Mouse (Mus musculus) T-helper 17 cell (primary cell): ENCODE results near the gene Kcng1.

Experiments used
- in situ Hi-C, 2 experiments: fragments of 300-600 bp; cut with MboI, MseI; formaldehyde crosslinking; loops; 1 replicate in 1 of 2; 2 replicates in 1 of 2; pipeline ENCODE4 v1.15.1; 2025; ENCODE audit warnings: high pct_unique_total_duplicates in 2 of 2

Gene Kcng1

GRCm38 (mm10) chr2:168281582-168281981, at the start of gene Kcng1:
Gene Kcng1 (minus strand): TSS chr2:168281736.
- in situ Hi-C loops: no loop called here

- in situ Hi-C loops: no loop called here
These were observed 49.0 kb upstream of the Kcng1 start for GRCm38 (mm10) chr2:168330421-168331070.

GRCm38 (mm10) chr2:168321716-168322374, 40.3 kb upstream of the Kcng1 start:
- in situ Hi-C loops: no loop called here

DNA sequence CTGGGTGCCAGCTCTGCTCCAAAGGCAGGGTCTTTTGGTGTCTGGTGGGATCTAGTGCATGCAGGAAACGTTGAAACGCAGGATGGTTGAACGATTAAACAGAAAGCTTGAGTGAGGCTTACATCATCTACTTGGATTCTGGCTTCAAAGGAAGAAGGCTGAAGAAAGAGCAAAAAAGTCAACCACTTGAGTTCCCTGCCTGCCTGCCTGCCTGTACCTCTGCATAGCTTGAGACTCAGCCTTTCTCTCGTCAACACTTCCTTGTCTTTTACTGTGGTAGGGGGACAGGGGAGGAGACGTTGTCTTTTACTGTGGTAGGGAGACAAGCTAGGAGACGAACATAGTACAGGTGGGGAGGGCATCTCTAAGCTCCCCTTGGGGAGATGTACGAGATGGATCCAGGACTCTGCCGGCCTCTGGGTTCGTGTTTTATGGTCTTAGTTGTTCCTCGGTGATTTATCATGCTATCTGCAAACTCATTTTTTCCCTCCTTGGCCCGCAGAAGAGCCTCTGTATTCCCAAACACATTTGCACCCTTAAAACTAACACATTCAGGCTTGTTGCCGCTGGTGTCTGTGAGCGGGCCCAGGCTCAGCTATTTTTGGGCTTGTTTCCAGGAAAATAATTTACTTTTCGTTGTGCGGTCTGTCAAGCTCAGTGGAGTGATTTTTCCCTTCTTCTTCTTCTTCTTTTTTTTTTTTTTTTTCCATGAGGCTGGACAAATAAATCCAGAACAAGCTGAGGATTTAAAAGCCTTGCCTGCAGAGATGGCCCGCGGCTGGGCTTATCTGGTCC, 39.0 kb upstream of the Kcng1 start:
- in situ Hi-C loops: no loop called here

- in situ Hi-C loops: no loop called here
These were observed 33.3 kb upstream of the Kcng1 start for GRCm38 (mm10) chr2:168314646-168315446.

DNA sequence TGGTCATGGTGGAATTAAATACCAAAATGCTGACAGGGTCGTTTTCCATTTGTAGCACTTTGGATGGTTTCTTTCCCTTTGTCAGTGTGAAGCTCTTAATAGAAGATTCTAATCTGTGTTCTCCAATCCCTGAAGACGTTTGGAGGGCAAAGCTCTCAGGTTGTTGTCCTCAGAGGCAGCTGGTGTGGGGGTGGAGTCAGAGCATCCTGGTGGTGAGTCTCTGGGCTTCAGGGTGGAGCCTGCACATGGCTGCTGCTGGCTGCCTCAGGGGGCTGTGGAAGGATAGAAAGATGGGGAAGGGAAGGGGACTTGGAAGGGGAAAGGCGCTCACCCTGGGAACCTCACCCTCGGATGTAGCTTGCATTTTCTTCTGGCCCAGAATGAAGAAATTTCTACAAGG, 31.0 kb upstream of the Kcng1 start:
- in situ Hi-C loops: no loop called here

GRCm38 (mm10) chr2:168311006-168311405, 29.5 kb upstream of the Kcng1 start:
- in situ Hi-C loops: no loop called here

DNA sequence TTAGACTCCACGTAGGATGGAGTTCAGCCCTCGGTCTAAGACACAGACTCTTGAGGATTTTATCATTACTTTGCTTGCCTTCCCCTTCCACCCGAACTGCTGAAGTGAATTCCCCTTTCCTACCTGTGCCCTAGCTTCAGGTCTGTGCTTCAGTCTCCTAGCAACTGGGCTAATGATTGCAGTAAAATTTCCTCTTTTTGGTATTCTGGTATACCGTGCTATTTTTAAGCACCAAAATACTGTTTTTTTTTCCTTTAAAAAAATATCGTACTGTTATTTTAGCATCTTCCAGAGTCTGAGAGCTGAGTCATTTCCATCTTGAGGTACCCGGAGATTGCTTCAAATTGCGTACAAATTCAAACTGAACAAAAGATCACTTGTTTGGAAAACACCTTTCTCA, 27.4 kb upstream of the Kcng1 start:
- in situ Hi-C loops: no loop called here

DNA sequence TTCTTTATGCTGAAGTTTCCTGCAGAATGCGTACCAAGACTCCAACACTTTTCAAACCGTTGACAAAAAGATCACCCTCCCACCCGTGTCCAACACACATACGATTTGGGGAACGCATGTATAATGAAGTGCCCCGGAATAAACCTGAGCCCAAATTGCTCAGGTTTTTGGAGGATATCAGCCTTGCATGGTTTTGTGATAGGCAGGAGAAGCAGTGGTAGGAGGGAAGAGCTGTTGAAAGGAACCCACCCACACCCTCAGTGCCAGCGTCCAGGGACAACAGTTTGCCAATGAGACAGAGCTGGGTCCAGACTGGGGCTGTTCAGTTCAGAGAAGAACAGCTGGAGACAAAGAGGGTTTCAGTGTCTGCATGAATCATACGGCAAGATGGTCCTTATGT, 18.1 kb upstream of the Kcng1 start:
- in situ Hi-C loops: no loop called here

DNA sequence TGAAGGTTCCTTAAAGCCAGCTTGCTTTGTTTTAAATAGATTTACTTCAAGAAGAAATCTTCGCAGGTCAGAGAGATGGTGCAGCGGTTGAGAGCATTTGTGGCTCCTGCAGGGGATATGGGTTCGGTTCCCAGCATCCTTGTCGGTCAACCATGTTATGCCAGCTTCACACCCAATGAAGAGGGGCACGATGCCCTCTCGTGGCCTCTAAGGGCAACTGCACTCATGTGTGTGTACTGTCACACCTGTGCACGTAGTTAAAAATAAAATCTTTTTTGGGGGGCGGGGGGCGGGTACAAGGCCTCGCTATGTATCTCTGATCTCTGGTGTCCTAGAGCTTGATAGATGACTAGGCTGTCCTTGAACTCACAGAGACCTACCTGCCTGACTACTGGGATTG, 15.0 kb upstream of the Kcng1 start:
- in situ Hi-C loops: no loop called here

GRCm38 (mm10) chr2:168292521-168292920, 11.0 kb upstream of the Kcng1 start:
- in situ Hi-C loops: no loop called here

- in situ Hi-C loops: no loop called here
These were observed 10.5 kb upstream of the Kcng1 start for GRCm38 (mm10) chr2:168292041-168292440.

- in situ Hi-C loops: loop anchor here in 1 of 2 experiments (5.0 kb wide), 1 partner anchor 347 kb away; no protein-coding TSS in a partner anchor
These were observed 8.3 kb upstream of the Kcng1 start for GRCm38 (mm10) chr2:168289851-168290250.

- in situ Hi-C loops: loop anchor here in 1 of 2 experiments (5.0 kb wide), 1 partner anchor 348 kb away; no protein-coding TSS in a partner anchor
These were observed 7.5 kb upstream of the Kcng1 start for GRCm38 (mm10) chr2:168289016-168289415.

GRCm38 (mm10) chr2:168286987-168287386, 5.5 kb upstream of the Kcng1 start:
- in situ Hi-C loops: loop anchor here in 1 of 2 experiments (5.0 kb wide), 1 partner anchor 350 kb away; no protein-coding TSS in a partner anchor

DNA sequence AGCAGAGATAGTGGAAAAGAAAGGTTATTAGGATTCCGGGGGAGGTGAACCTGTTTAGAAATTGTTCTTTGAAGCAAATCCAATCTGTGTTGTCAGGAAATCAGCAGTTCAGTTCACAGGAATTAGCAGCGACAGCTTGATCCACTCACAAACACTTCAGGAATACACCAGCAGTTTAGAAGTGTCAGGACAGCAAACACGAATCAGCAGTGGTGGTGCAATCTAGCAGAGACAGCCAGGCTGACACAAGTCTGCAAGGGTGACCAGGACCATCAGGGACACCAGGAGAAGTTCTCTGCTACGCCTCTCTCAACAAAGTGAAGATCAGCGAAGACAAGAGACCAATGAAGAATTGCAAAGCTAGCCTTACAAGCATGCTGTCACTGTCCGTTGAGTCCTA, 3.6 kb upstream of the Kcng1 start:
- in situ Hi-C loops: loop anchor here in 1 of 2 experiments (5.0 kb wide), 1 partner anchor 352 kb away; no protein-coding TSS in a partner anchor

GRCm38 (mm10) chr2:168280729-168281581, 581 bp downstream of the Kcng1 start:
- in situ Hi-C loops: no loop called here

DNA sequence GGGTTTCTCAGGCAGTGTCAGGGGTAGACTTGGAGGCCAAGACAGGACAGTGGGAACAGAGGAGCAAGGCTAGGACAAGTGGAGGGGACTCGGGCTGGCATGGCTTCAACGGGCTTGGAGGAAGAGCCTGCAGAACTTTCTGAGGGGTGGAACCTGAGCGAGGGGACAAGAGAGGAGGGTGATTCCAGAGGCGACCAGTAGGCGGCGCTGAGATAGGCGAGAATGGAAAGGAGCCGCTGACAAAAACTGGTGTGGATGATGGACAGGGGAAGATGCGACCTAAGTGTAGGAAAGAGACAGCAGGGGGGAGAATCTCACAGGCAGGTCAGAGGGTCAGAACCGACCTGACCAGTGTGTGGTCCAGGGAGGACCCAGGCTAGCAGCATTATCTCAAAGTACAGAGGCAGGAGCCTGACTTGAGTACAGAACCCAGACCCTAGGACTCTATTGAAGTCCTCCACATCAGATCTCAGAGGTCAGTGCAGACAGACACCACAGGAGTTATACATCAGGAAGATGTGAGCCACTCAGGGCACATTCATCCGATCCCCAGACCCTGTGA, 7.1 kb downstream of the Kcng1 start:
- in situ Hi-C loops: loop anchor here in 1 of 2 experiments (10.0 kb wide), 1 partner anchor 1820 kb away; no protein-coding TSS in a partner anchor

GRCm38 (mm10) chr2:168273387-168273786, 8.1 kb downstream of the Kcng1 start:
- in situ Hi-C loops: loop anchor here in 1 of 2 experiments (10.0 kb wide), 1 partner anchor 1819 kb away; no protein-coding TSS in a partner anchor

DNA sequence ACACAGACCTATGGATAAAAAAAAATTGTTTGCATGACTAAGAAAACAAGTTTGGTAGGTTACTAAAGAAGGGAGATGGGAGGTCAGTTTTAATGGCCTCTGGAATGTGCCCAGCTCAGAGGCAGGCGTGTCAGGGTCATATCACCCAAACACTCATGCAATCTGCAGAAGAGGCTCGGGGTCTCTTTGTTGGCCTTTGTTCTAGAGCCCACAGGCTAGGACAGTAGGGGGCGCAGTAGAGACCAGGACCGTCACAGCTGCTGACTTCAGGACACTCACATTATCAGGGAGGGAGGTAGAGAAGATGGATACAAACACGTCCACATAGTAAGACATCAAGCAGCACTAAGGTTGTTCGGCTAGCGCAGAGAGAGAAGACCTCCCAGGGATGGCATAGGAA, 13.5 kb downstream of the Kcng1 start:
- in situ Hi-C loops: no loop called here
